Mouse (Mus musculus) frontal cortex, adult (tissue): Measurements from ENCODE around the gene Ccdc13.

ENCODE experiments used
- ATAC-seq: cut with Nextera tagmentation; 2 replicates; pipeline ENCODE4 v1.9.2; 2017; ENCODE audit warnings: mild to moderate bottlenecking, moderate library complexity, mixed read lengths; ENCODE audit not compliant: low TSS enrichment

Ccdc13 gene

GRCm38 (mm10) chr9:121760271-121761090 is 78.8 kb downstream of the Ccdc13 start:
- ATAC-seq: peak; percentile 1

DNA sequence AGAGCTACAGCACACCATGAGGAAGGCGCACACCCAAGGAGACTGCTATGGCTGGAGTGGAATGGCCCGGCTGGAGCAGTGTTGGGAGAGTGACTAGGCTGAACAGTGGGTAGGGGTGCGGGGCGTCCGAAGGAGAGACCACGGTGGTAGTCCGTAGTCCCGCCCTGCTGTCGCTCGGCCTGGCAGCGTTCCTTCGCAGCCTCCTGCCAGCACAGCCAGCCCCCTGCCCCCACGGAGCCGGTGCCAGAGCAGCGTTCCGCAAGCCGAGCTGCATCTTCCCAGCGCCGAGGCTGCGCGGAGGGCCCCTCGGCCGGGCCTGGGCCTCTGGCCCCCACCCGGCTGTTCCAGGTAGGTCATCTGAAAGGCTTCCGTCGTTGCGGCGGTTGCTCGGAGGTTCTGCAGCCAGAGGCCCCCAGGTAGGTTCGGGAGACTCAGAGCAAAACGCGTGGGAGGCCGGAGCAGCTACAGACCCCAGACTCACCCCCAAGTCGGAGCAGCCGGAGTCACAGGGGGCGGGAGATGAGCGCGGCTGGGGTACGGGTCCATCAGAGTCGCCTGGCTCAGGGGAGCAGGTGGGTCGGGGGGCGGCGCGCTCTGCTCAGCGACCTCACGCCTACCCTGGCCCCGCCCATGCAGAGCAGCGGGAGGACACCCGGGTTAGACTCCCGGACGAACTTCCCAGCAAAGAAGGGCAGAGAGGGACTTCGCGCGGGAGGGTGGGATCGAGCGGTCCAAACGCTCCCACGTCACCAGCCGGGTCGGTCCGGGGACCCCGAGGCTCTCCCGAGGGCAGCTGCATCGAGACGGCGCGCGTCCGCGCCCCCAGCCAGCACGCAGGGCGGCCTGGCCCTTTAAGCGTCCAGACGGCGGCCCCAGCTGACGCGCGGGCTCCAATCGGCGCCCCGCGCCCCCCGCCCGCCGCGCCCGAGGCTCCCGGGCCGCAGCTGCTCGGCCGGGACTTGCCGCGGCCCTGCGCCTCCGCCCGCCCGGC is 79.9 kb downstream of the Ccdc13 start, which contains the start of gene Zfp651:
Zfp651 (plus strand) TSS at position 240 of the 991 bp plus-strand sequence.
- ATAC-seq: peak; percentile 49

- ATAC-seq: no peak
Observed at GRCm38 (mm10) chr9:121757835-121758814, 81.1 kb downstream of the Ccdc13 start.

- ATAC-seq: no peak
Observed at GRCm38 (mm10) chr9:121757432-121757831, 81.8 kb downstream of the Ccdc13 start.

GRCm38 (mm10) chr9:121756785-121757184 is 82.5 kb downstream of the Ccdc13 start:
- no peak for ATAC-seq

- ATAC-seq: no peak
Observed at GRCm38 (mm10) chr9:121754624-121755023, 84.6 kb downstream of the Ccdc13 start.

DNA sequence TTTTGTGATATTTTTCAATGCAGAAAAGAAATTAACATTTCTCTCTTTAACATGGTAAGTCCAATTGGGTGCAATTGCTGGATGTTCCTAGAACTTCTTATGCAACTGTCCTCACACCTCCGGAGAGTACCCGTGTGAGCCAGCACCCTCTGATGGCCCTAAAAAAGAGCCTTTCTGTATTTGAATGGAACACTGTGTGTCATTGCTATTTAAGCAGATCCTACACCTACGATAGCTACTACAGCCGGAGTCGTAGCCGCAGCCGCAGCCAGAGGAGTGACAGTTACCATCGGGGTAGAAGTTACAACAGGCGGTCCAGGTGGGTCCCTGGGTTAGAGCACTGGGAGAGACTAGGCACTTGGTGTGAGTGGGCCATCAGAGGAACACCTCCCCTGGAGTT is 86.5 kb downstream of the Ccdc13 start:
- ATAC-seq: peak; percentile 72
